Mouse (Mus musculus) erythroblast, embryonic 14.5 days (primary cell): ENCODE results near the gene Chrna9.

ENCODE experiments used
- GATA1 ChIP-seq: IDR thresholded peaks from 2 replicates; pipeline ENCODE4 v1.6.1; 2012; ENCODE audit warnings: low read length, inconsistent platforms, mixed read lengths
- TAL1 ChIP-seq: IDR thresholded peaks from 3 replicates; pipeline ENCODE4 v1.6.1; 2012; ENCODE audit warnings: low read length, inconsistent platforms, mixed read lengths

GRCm38 (mm10) chr5:66015449-66015961 is 80.8 kb downstream of the Chrna9 start:
- TF ChIP-seq TAL1 (no peak), GATA1 (no peak)
